Mouse (Mus musculus): ENCODE results near the gene Ttc39a. TPM values are rescaled to one million over a fixed set of nuclear protein-coding genes. Genes with fewer than 3 reads are reported as not detected.

Gene Ttc39a
- polyA plus RNA-seq, 1 experiment from 2014 or later, result 2.6 TPM

DNA sequence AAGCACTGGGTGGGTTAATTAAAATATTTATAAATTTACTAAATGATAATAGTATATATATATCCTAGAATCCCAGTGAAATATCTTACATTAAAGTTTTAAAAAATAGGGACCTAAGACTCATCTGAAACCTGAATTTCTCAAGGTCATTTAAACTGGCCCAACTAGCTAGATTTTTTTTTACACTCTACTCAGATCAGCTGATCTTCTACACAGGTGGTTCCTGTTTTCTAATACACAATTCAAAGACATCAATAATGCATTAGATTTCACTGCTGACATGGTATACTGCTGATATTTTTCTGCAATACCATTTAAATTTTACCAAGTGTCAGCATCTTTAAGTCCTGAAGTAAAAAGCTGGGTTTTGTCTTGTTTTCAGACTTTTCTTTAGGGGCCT lies 57.5 kb downstream of the Ttc39a start:
- no peak for ATAC-seq (replicated peaks; ENCODE audit: low FRiP score, low read depth)
- DNase-seq (ENCODE audit: low spot score), result no peak
- Histone ChIP-seq H3K27ac (no peak overlapping the region), H3K9me3 (replicated peaks; ENCODE audit: low read length) (no peaks in the 10 kb centered on the region), H3K4me2 (ENCODE audit: low read length) (no peak overlapping the region), H3K36me3 (ENCODE audit: insufficient read depth, low read length) (no peaks in the 10 kb centered on the region), H3K9ac (ENCODE audit: low read depth, low read length) (no peak overlapping the region), H3K4me3 (replicated peaks; ENCODE audit: low read depth, low read length) (no peak overlapping the region), H3K4me1 (replicated peaks; ENCODE audit: insufficient read depth, low read length) (no peaks in the 10 kb centered on the region), H3K27me3 (ENCODE audit: insufficient read depth, low read length) (no peaks in the 10 kb centered on the region)
- TF ChIP-seq CTCF (IDR thresholded peaks at IDR 0.05; ENCODE audit: low read depth), result no peak

GRCm38 (mm10) chr4:109467687-109468086 lies 61.3 kb downstream of the Ttc39a start:
- Histone ChIP-seq H3K4me1 (replicated peaks; ENCODE audit: insufficient read depth, low read length) (no peaks in the 10 kb centered on the region), H3K9ac (ENCODE audit: low read depth, low read length) (no peak overlapping the region), H3K27me3 (ENCODE audit: insufficient read depth, low read length) (no peaks in the 10 kb centered on the region), H3K27ac (no peak overlapping the region), H3K9me3 (replicated peaks; ENCODE audit: low read length) (no peaks in the 10 kb centered on the region), H3K4me2 (ENCODE audit: low read length) (no peak overlapping the region), H3K36me3 (ENCODE audit: insufficient read depth, low read length) (no peaks in the 10 kb centered on the region; the same call in 1 of the 2 replicates), H3K4me3 (replicated peaks; ENCODE audit: low read depth, low read length) (no peak overlapping the region)
- no peak for ATAC-seq (replicated peaks; ENCODE audit: low FRiP score, low read depth)
- no peak for TF ChIP-seq CTCF (IDR thresholded peaks at IDR 0.05; ENCODE audit: low read depth)
- DNase-seq (ENCODE audit: low spot score), result no peak

- no peak for ATAC-seq (replicated peaks; ENCODE audit: low FRiP score, low read depth)
- DNase-seq (ENCODE audit: low spot score), result no peak
- no peak overlapping the region for H3K4me3 ChIP-seq (replicated peaks; ENCODE audit: low read depth, low read length)
- TF ChIP-seq CTCF (IDR thresholded peaks at IDR 0.05; ENCODE audit: low read depth), result no peak
- H3K4me1 ChIP-seq (replicated peaks; ENCODE audit: insufficient read depth, low read length), result peaks cover 8% of the 10 kb centered on the region; the same call in 1 of the 2 replicates
- no peaks in the 10 kb centered on the region for H3K27me3 ChIP-seq (ENCODE audit: insufficient read depth, low read length)
- no peaks in the 10 kb centered on the region for H3K9me3 ChIP-seq (replicated peaks; ENCODE audit: low read length)
- no peak overlapping the region for H3K4me2 ChIP-seq (ENCODE audit: low read length)
- H3K9ac ChIP-seq (ENCODE audit: low read depth, low read length), result no peak overlapping the region
- H3K36me3 ChIP-seq (ENCODE audit: insufficient read depth, low read length), result no peaks in the 10 kb centered on the region; the same call in 1 of the 2 replicates
- H3K27ac ChIP-seq, result no peak overlapping the region
Observed at GRCm38 (mm10) chr4:109471606-109472005, 65.2 kb downstream of the Ttc39a start.

- Histone ChIP-seq H3K36me3 (ENCODE audit: insufficient read depth, low read length) (no peaks in the 10 kb centered on the region; the same call in 1 of the 2 replicates), H3K9ac (ENCODE audit: low read depth, low read length) (no peak overlapping the region), H3K4me3 (replicated peaks; ENCODE audit: low read depth, low read length) (no peak overlapping the region), H3K27ac (no peak overlapping the region), H3K27me3 (ENCODE audit: insufficient read depth, low read length) (no peaks in the 10 kb centered on the region), H3K4me2 (ENCODE audit: low read length) (no peak overlapping the region), H3K9me3 (replicated peaks; ENCODE audit: low read length) (no peaks in the 10 kb centered on the region), H3K4me1 (replicated peaks; ENCODE audit: insufficient read depth, low read length) (peaks cover 8% of the 10 kb centered on the region; the same call in 1 of the 2 replicates)
- WGBS, result 92% methylated on average over 3 of the region's 3 CpGs
- DNase-seq (ENCODE audit: low spot score), result no peak
- ATAC-seq (replicated peaks; ENCODE audit: low FRiP score, low read depth), result no peak
- no peak for TF ChIP-seq CTCF (IDR thresholded peaks at IDR 0.05; ENCODE audit: low read depth)
Observed at GRCm38 (mm10) chr4:109472566-109472965, 66.1 kb downstream of the Ttc39a start.

GRCm38 (mm10) chr4:109475078-109475477 lies 68.7 kb downstream of the Ttc39a start:
- 44% methylated on average over 2 of the region's 2 CpGs for WGBS
- ATAC-seq (replicated peaks; ENCODE audit: low FRiP score, low read depth) (no peak), DNase-seq (ENCODE audit: low spot score) (no peak)
- peak overlapping the region; percentile 94; the same call in 1 of the 2 replicates for H3K9ac ChIP-seq (ENCODE audit: low read depth, low read length)
- no peak overlapping the region for H3K27ac ChIP-seq
- peak overlapping the region; percentile 97 for H3K4me3 ChIP-seq (replicated peaks; ENCODE audit: low read depth, low read length)
- H3K4me1 ChIP-seq (replicated peaks; ENCODE audit: insufficient read depth, low read length), result peaks cover 8% of the 10 kb centered on the region; the same call in 1 of the 2 replicates
- H3K9me3 ChIP-seq (replicated peaks; ENCODE audit: low read length), result no peaks in the 10 kb centered on the region
- no peaks in the 10 kb centered on the region; the same call in 1 of the 2 replicates for H3K36me3 ChIP-seq (ENCODE audit: insufficient read depth, low read length)
- no peak for TF ChIP-seq CTCF (IDR thresholded peaks at IDR 0.05; ENCODE audit: low read depth)
- no peaks in the 10 kb centered on the region for H3K27me3 ChIP-seq (ENCODE audit: insufficient read depth, low read length)
- H3K4me2 ChIP-seq (ENCODE audit: low read length), result peak overlapping the region; percentile 72

DNA sequence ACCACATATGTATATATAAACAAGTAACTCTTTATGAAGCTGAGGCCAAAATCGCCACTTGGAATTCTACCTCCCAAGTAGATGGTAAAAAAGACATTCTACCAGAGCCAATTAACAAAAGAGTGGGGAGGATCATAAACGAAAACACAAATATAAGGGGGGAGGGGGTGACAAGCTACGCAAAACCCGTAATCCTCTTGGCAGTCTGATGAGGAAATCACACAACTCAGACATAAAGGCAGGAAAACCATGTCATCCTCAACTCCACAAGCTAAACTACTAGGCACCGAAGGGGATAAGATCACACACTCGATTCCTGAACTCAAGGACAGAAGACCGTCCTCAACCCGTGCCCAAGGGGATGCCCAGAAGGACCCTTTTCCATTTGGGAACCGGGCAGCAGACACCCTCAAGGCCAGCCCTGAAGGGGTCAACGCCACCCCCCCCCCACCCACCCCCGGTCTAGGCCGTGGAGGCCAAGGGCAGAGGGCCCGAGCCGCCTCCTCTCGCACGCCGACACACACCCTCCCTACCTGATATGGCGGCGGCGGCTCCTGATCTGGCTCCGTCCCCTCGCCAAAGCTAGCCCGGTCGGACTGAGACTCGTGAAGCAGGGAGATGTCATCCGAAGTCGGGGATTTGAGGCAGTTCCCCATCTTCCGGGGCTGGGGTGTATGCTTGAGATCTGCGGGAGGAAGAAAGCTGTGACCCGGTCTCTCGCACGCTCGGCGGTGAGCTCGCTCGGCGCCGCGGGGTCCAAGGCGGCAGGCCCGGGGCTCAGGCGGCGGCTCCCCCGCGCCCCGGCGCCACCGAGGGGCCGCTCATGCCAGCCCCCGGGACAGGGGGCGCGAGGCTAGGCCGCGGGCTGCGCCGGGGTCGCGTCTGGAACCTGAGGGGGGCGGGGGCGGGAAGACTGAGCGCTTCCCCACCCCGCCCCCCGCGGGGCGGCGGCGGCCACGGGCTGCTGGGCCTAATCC lies 69.4 kb downstream of the Ttc39a start:
- Histone ChIP-seq H3K9ac (ENCODE audit: low read depth, low read length) (peak overlapping the region; percentile 94), H3K9me3 (replicated peaks; ENCODE audit: low read length) (no peaks in the 10 kb centered on the region), H3K4me2 (ENCODE audit: low read length) (peak overlapping the region; percentile 72), H3K4me3 (replicated peaks; ENCODE audit: low read depth, low read length) (peak overlapping the region; percentile 97), H3K27me3 (ENCODE audit: insufficient read depth, low read length) (no peaks in the 10 kb centered on the region), H3K4me1 (replicated peaks; ENCODE audit: insufficient read depth, low read length) (peaks cover 8% of the 10 kb centered on the region; the same call in 1 of the 2 replicates), H3K36me3 (ENCODE audit: insufficient read depth, low read length) (no peaks in the 10 kb centered on the region; the same call in 1 of the 2 replicates), H3K27ac (peak overlapping the region; percentile 95)
- TF ChIP-seq CTCF (IDR thresholded peaks at IDR 0.05; ENCODE audit: low read depth), result no peak
- DNase-seq (ENCODE audit: low spot score) (peak; percentile 67), ATAC-seq (replicated peaks; ENCODE audit: low FRiP score, low read depth) (peak; percentile 43)
- WGBS, result under 1% methylated on average over 53 of the region's 68 CpGs
